In the genomic region with DNA sequence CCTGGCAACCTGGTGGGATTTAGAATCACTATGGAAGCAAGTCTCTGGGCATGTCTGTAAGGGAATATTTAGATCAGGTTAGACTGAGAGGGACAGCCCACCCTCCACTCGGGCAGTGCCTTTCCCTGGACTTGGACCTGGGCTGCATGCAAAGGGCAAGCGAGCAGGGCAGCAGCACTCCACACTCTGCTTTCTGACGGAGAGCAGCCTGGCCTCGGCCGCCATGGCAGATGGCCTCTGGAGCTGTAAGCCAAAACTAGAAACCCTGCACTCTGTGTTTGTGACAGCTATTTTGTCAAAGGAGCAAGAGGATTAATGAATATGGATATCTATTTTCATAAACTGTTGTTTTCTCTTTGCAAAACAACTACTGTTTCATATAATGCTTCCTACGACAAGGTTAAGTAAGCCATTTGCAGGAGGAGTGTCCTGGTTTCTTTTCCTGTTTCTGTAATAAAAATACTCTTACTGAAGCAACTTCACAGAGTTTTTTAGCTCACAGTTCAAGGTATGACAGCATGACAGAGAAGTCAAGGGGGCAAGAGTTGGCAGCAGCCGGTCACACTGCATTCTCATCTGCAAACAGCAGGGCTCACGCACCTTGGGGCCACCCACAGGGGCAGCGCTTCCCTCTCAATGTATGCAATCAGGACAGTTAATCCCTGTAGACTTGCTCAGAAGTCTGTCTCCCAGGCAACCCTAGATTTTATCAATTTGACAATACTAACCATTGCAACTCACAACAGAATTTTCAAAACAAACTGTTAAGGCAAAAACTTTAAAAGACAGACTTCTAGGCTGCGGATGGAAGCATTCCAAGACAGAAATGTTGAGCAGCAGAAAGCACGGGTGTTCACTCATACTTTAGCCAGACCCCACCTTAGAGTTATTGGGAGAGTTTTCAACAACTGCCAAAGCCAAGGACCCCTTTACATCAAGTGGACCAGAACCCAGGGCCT, we compare ENCODE assay signal across 13 mouse cellular contexts. TPM values are rescaled to one million over a fixed set of nuclear protein-coding genes. Genes with fewer than 3 reads are reported as not detected.
DNase-seq lines count a peak whose midpoint lies in the region; ATAC-seq lines count a peak whose summit lies in the region.
"Had no signal": no experiment of that assay in that cellular context is flagged by ENCODE, and none has a peak within 500 bp of the region (broad histone marks: within the 10 kb centered on the region; RNA-seq: fewer than 3 reads in every experiment).

No protein-coding gene starts in this region.

- no peak overlapping the region for H3K4me3 ChIP-seq in heart, embryonic 16.5 days (ENCODE audit: low read length)
- no peak overlapping the region for H3K4me3 ChIP-seq in midbrain, embryonic 16.5 days (ENCODE audit: low read depth, low read length)
- H3K4me3 ChIP-seq in midbrain, embryonic 15.5 days: no peak overlapping the region

- WGBS in heart, embryonic 16.5 days: 58% methylated on average over 11 of the region's 11 CpGs
- 41% methylated on average over 11 of the region's 11 CpGs for WGBS in midbrain, embryonic 16.5 days
- WGBS in midbrain, embryonic 15.5 days: 42% methylated on average over 11 of the region's 11 CpGs

- ATAC-seq in heart, embryonic 16.5 days (replicated peaks; ENCODE audit: extremely low read depth, insufficient read depth, low FRiP score): no peak
- 0 out of 2 replicates have a peak, but pooled peaks have one; percentile 34 for ATAC-seq in midbrain, embryonic 16.5 days
- no peak for ATAC-seq in midbrain, embryonic 15.5 days (replicated peaks)
- ATAC-seq in megakaryocyte progenitor cell, adult 5-6 weeks (replicated peaks; ENCODE audit: poor library complexity): peak; percentile 66

- H3K9me3 ChIP-seq in heart, embryonic 16.5 days (replicated peaks; ENCODE audit: control insufficient read depth, low read length): no peaks in the 10 kb centered on the region
- no peaks in the 10 kb centered on the region for H3K9me3 ChIP-seq in midbrain, embryonic 16.5 days (replicated peaks; ENCODE audit: control insufficient read depth, low read length, poor library complexity, severe bottlenecking)
- no peaks in the 10 kb centered on the region for H3K9me3 ChIP-seq in midbrain, embryonic 15.5 days

- peaks cover 43% of the 10 kb centered on the region for H3K4me1 ChIP-seq in heart, embryonic 16.5 days (ENCODE audit: control insufficient read depth, insufficient read depth, low read length)
- H3K4me1 ChIP-seq in midbrain, embryonic 16.5 days (ENCODE audit: control insufficient read depth, insufficient read depth, low read length): peaks cover 18% of the 10 kb centered on the region
- peaks cover 39% of the 10 kb centered on the region for H3K4me1 ChIP-seq in midbrain, embryonic 15.5 days

- H3K27ac ChIP-seq in heart, embryonic 16.5 days (ENCODE audit: low read length): peak overlapping the region; percentile 26; the same call in 1 of the 2 replicates
- H3K27ac ChIP-seq in midbrain, embryonic 16.5 days (ENCODE audit: low read length): no peak overlapping the region
- no peak overlapping the region for H3K27ac ChIP-seq in midbrain, embryonic 15.5 days

- no peaks in the 10 kb centered on the region for H3K27me3 ChIP-seq in heart, embryonic 16.5 days (ENCODE audit: control insufficient read depth, insufficient read depth, low read length)
- H3K27me3 ChIP-seq in midbrain, embryonic 16.5 days (ENCODE audit: control insufficient read depth, insufficient read depth, low read depth, low read length): no peaks in the 10 kb centered on the region
- no peaks in the 10 kb centered on the region for H3K27me3 ChIP-seq in midbrain, embryonic 15.5 days (replicated peaks)
- H3K27me3 ChIP-seq: CH12.LX had no signal

- DNase-seq in heart, adult 18-20 months: no peak
- DNase-seq in cerebellum, adult 9-11 months: peak; percentile 83
- no peak for DNase-seq in liver
- no peak for DNase-seq in gastrocnemius, postnatal 4 days (ENCODE audit: low spot score in 2 of 2)
- DNase-seq: kidney, adult 9 months; lung, postnatal 10 days; thymus, adult 2 months had no signal

- no peaks in the 10 kb centered on the region for H3K36me3 ChIP-seq in heart, embryonic 16.5 days (ENCODE audit: control insufficient read depth, insufficient read depth)
- H3K36me3 ChIP-seq in midbrain, embryonic 16.5 days (ENCODE audit: control insufficient read depth, insufficient read depth, low read length): no peaks in the 10 kb centered on the region
- no peaks in the 10 kb centered on the region for H3K36me3 ChIP-seq in midbrain, embryonic 15.5 days (replicated peaks)

- H3K4me2 ChIP-seq in heart, embryonic 16.5 days (ENCODE audit: low read depth, low read length): no peak overlapping the region
- H3K4me2 ChIP-seq in midbrain, embryonic 16.5 days (ENCODE audit: low read length): no peak overlapping the region
- no peak overlapping the region for H3K4me2 ChIP-seq in midbrain, embryonic 15.5 days
- H3K4me2 ChIP-seq: heart, embryonic 11.5 days had no signal

- no peak overlapping the region; the same call in 1 of the 2 replicates for H3K9ac ChIP-seq in heart, embryonic 16.5 days (ENCODE audit: low read length)
- H3K9ac ChIP-seq in midbrain, embryonic 16.5 days (ENCODE audit: low read depth, low read length): no peak overlapping the region
- no peak overlapping the region for H3K9ac ChIP-seq in midbrain, embryonic 15.5 days

RNA-seq across cellular contexts. Expression of a gene that starts 16.6 kb away (rescaled TPM):
- 10.3 and 10.8 TPM in 2 replicates for polyA plus RNA-seq in heart, embryonic 16.5 days (2015; fragmentation: Nextera tagmentation; extraction: Ambion mirVana)
- 10 to 100 TPM; 16.9 to 17.2 TPM for total RNA-seq in heart, adult 18-20 months (2021)
- 26.6 and 32.8 TPM in 2 replicates for polyA plus RNA-seq in midbrain, embryonic 16.5 days (2015; fragmentation: Nextera tagmentation; extraction: Ambion mirVana)
- polyA plus RNA-seq in midbrain, embryonic 15.5 days (2015; fragmentation: Nextera tagmentation; extraction: Ambion mirVana): 36.3 and 38.1 TPM in 2 replicates
- 6.3 and 7.3 TPM in 2 replicates for total RNA-seq in megakaryocyte progenitor cell, adult 5-6 weeks (2015)
- 8.4 and 14.8 TPM in 2 replicates for total RNA-seq in megakaryocyte progenitor cell, adult 5-6 weeks (2017)
- 10 to 100 TPM; 25.3 to 30.0 TPM for total RNA-seq in gastrocnemius, postnatal 4 days (2021)
- total RNA-seq: CH12.LX had no signal

Comparison
In these comparisons a context has a peak if more than half of its experiments do, and no peak if none do; other contexts are left out.
1. ATAC-seq: peak in midbrain, embryonic 16.5 days (single experiment) and megakaryocyte progenitor cell, adult 5-6 weeks (single experiment); none in heart, embryonic 16.5 days (single experiment) and midbrain, embryonic 15.5 days (single experiment).